Mouse (Mus musculus): Measurements from ENCODE around the gene Ptcra. TPM values are rescaled to one million over a fixed set of nuclear protein-coding genes. Genes with fewer than 3 reads are reported as not detected.
"Not testable (repeated sequence)": the region's sequence is repeated elsewhere in the genome, so short reads cannot be mapped to it uniquely, and the experiment has no call there.

Gene Ptcra
- total RNA-seq (2021) (not detected), polyA plus RNA-seq (2012; rRNA removed) (0.27 TPM in 1 of 2 replicates, not detected in the other)
- long read RNA-seq, result 0 reads

GRCm38 (mm10) chr17:46763544-46763943 lies at the start of gene Ptcra:
Gene Ptcra (minus strand): TSS chr17:46763712.
- no peak for DNase-seq

GRCm38 (mm10) chr17:46812442-46812841 lies 48.9 kb upstream of the Ptcra start:
- DNase-seq, result no peak

GRCm38 (mm10) chr17:46810672-46811071 lies 47.2 kb upstream of the Ptcra start:
- DNase-seq, result no peak

GRCm38 (mm10) chr17:46809131-46809830 lies 45.8 kb upstream of the Ptcra start:
- DNase-seq, result no peak

GRCm38 (mm10) chr17:46808376-46808775 lies 44.9 kb upstream of the Ptcra start:
- DNase-seq, result no peak

- DNase-seq, result no peak
Observed at GRCm38 (mm10) chr17:46801761-46802160, 38.2 kb upstream of the Ptcra start.

GRCm38 (mm10) chr17:46799680-46800079 lies 36.2 kb upstream of the Ptcra start:
- DNase-seq, result no peak

GRCm38 (mm10) chr17:46797386-46797785 lies 33.9 kb upstream of the Ptcra start:
- no peak for DNase-seq

GRCm38 (mm10) chr17:46796743-46797142 lies 33.2 kb upstream of the Ptcra start:
- no peak for DNase-seq

GRCm38 (mm10) chr17:46792963-46793362 lies 29.5 kb upstream of the Ptcra start:
- no peak for DNase-seq

- not testable (repeated sequence) for DNase-seq
Observed at GRCm38 (mm10) chr17:46787974-46788373, 24.5 kb upstream of the Ptcra start.

- no peak for DNase-seq
Observed at GRCm38 (mm10) chr17:46786952-46787351, 23.4 kb upstream of the Ptcra start.

GRCm38 (mm10) chr17:46783222-46783565 lies 19.7 kb upstream of the Ptcra start:
- DNase-seq, result no peak

- DNase-seq, result peak; percentile 94
Observed at GRCm38 (mm10) chr17:46782341-46783221, 19.1 kb upstream of the Ptcra start, which contains the start of gene Rpl7l1. Gene Rpl7l1 (minus strand): TSS chr17:46782672.

GRCm38 (mm10) chr17:46781876-46782275 lies 18.4 kb upstream of the Ptcra start:
- no peak for DNase-seq

GRCm38 (mm10) chr17:46776087-46776486 lies 12.6 kb upstream of the Ptcra start:
- no peak for DNase-seq

- no peak for DNase-seq
Observed at GRCm38 (mm10) chr17:46775070-46775469, 11.6 kb upstream of the Ptcra start.

- no peak for DNase-seq
Observed at GRCm38 (mm10) chr17:46774131-46774472, 10.6 kb upstream of the Ptcra start.

- DNase-seq, result no peak
Observed at GRCm38 (mm10) chr17:46773278-46774130, 10.0 kb upstream of the Ptcra start.

GRCm38 (mm10) chr17:46772404-46773277 lies 9.1 kb upstream of the Ptcra start, which contains the start of gene 2310039H08Rik:
Gene 2310039H08Rik (plus strand): TSS chr17:46772635.
- peak; percentile 91 for DNase-seq

GRCm38 (mm10) chr17:46772038-46772403 lies 8.5 kb upstream of the Ptcra start:
- no peak for DNase-seq

Measured in adrenal gland, adult 2 months (tissue).